Mouse (Mus musculus) megakaryocyte, embryonic 14.5 days (primary cell): ENCODE results near the gene Cadm1. TPM values are rescaled to one million over a fixed set of nuclear protein-coding genes. Genes with fewer than 3 reads are reported as not detected.
A peak's percentile ranks its signal among the peaks of the same experiment; 100 is the strongest.

Experiments used
- H3K27me3 ChIP-seq: replicated peaks from 2 replicates; pipeline ENCODE3; 2012; ENCODE audit warnings: inconsistent platforms
- H3K36me3 ChIP-seq: replicated peaks from 2 replicates; pipeline ENCODE3; 2012; ENCODE audit warnings: low read length, inconsistent platforms, mixed read lengths
- H3K4me1 ChIP-seq: 2 replicates; pipeline ENCODE4 v1.6.1; 2012; ENCODE audit warnings: inconsistent platforms
- H3K4me3 ChIP-seq: replicated peaks from 2 replicates; pipeline ENCODE3; 2012; ENCODE audit warnings: moderate library complexity, mild to moderate bottlenecking, inconsistent platforms
- H3K9me3 ChIP-seq: 2 replicates; pipeline ENCODE4 v1.6.1; 2012; ENCODE audit warnings: inconsistent platforms
- FLI1 ChIP-seq: IDR thresholded peaks from 2 replicates; pipeline ENCODE4 v1.6.1; 2012; ENCODE audit warnings: low read length, inconsistent platforms, mixed read lengths
- GATA1 ChIP-seq: IDR thresholded peaks from 3 replicates; pipeline ENCODE4 v1.6.1; 2012; ENCODE audit warnings: mixed read lengths, low read length, inconsistent platforms, borderline replicate concordance
- polyA plus RNA-seq: library from polyadenylated mRNA; stranded (reverse); fragments of >175 nt; gene quantifications from 2 replicates; pipeline ENCODE4 v1.2.3, GENCODE M21; 2012; ENCODE audit warnings: low replicate concordance; ENCODE audit not compliant: insufficient read depth

Cadm1 gene
- polyA plus RNA-seq, 1 experiment, result 3.8 TPM

DNA sequence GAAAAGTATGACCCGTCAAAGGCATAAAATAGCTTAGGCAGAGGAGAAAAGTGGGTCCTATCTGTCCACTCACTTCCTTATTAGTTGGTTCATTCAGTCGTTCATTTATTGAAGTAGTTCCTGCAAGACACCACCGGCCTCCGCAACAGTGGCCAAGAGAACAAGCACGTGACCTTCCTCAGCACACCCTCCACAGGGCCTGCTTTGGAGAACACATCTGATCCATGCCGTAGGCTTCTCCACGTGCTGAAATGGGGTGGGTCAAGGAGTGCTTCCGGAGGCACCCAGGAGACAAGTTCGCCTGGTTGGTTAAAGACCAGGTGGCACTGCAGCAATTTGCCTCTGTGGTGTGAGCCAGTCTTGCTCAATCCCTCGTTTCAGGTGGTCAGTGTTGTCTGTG, 236.4 kb downstream of the Cadm1 start:
- Histone ChIP-seq H3K27me3 (no peaks in the 10 kb centered on the region), H3K4me3 (no peak overlapping the region), H3K9me3 (no peaks in the 10 kb centered on the region), H3K36me3 (no peaks in the 10 kb centered on the region), H3K4me1 (no peaks in the 10 kb centered on the region)
- TF ChIP-seq GATA1 (no peak), FLI1 (no peak)

DNA sequence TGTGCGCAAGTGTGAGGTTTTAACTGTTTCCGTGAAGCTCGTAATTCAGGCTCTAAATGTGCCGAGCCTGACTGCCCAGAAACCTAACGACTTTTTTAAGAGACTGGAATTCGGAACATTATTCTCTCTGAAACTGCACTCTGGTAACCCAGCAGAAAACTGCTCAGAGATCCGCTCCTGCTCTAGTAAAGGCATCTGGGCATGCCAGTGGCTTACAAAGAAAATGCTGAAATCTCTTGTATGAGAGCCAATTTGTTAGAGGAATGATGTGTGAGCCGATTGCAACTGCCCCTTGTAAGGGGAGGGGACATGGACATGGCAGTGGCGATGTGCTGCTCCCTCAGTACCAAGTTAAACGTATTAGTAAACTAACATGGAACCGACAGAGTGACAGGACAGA, 240.9 kb downstream of the Cadm1 start:
- H3K9me3 ChIP-seq, result no peaks in the 10 kb centered on the region
- no peaks in the 10 kb centered on the region for H3K27me3 ChIP-seq
- H3K36me3 ChIP-seq, result no peaks in the 10 kb centered on the region
- H3K4me3 ChIP-seq, result no peak overlapping the region
- no peaks in the 10 kb centered on the region for H3K4me1 ChIP-seq
- TF ChIP-seq FLI1, result no peak
- no peak for TF ChIP-seq GATA1

DNA sequence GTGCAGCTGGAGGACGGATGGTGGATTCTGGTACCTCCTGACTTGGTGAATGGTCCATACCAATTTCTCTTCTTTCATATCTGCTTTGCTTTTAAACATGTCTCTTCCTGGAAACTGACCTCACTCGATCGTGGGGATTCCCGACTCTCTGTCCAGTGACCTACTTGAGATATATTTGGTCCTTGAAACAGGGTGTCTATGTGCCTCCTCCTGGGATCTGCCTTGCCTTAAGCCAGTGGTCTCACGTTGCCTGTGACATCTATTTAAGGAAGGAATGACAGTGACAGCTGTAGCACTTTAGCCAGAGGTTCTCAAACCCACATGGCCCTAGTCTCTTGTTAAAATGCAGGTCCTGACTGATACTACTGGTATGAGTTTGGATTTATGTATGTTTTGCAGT, 242.0 kb downstream of the Cadm1 start:
- H3K4me1 ChIP-seq, result no peaks in the 10 kb centered on the region
- H3K9me3 ChIP-seq, result no peaks in the 10 kb centered on the region
- no peaks in the 10 kb centered on the region for H3K27me3 ChIP-seq
- TF ChIP-seq FLI1, result no peak
- TF ChIP-seq GATA1, result no peak
- no peak overlapping the region for H3K4me3 ChIP-seq
- H3K36me3 ChIP-seq, result no peaks in the 10 kb centered on the region

DNA sequence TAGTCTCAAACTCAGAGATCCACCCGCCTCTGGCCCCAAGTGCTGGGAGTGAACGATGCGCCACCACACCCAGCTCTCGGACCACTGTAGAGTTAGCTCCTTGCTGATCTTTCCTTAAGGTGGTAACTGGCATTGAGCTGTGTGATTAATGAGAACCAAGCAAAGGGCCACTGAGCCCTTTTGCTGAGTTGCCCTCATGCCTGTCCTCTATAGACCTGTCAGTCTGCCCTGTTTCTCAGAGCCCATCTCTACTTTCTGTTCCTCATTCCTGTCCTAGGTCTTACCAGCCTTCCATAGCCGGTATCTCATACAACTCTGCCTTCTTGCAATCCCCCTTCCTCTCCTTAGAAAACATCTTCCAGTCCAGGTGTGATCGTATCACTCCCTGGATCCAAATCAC, 242.8 kb downstream of the Cadm1 start:
- no peak for TF ChIP-seq FLI1
- no peak for TF ChIP-seq GATA1
- Histone ChIP-seq H3K36me3 (no peaks in the 10 kb centered on the region), H3K4me1 (no peaks in the 10 kb centered on the region), H3K9me3 (no peaks in the 10 kb centered on the region), H3K4me3 (no peak overlapping the region), H3K27me3 (no peaks in the 10 kb centered on the region)

DNA sequence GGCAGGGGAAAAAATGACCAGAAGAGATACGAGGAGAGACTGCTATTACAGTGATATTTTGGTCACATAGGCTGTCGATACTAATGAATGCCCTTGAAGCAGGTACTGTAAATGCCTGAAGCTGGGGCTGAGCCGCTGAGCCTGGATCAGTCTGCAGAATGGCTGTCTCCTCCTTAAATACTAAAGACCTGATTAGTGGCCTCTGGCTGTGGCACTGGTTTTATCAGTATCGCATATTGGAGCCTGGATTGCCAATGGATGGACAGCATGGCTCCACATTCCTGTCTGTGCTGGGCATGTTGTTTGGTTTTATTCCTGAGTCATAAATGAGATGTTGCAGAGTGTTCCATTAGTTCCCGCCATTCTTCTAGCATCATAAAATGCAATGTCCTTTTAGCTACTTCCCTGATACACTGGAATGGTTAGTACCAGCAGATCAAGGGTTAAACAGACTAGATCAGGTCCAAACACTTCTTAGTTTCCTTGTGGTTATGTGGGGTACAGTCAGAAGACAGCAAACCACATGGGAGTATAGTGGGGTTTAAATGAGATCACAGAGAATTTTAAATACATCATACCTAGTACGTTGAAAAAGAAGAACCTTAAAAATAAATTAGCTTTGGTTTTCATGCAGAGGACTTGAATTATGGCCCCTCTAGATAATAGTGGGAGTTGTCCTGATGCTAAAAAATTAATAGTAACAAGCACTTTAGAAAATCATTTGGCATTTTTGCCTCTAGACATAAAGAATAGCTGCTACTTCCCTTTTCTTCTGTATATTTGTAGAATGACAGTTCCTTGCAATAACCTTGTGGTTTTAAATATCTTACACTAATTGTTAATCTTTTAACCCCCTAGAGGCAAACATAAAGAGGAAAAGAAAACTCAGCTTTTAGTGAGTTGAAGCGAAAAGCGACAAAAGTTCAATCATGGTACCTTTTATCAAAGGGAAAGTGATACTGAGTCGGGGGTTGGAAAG, 247.3 kb downstream of the Cadm1 start:
- Histone ChIP-seq H3K27me3 (peaks cover 2% of the 10 kb centered on the region), H3K4me3 (no peak overlapping the region), H3K9me3 (no peaks in the 10 kb centered on the region), H3K36me3 (no peaks in the 10 kb centered on the region), H3K4me1 (no peaks in the 10 kb centered on the region)
- no peak for TF ChIP-seq FLI1
- TF ChIP-seq GATA1, result no peak

DNA sequence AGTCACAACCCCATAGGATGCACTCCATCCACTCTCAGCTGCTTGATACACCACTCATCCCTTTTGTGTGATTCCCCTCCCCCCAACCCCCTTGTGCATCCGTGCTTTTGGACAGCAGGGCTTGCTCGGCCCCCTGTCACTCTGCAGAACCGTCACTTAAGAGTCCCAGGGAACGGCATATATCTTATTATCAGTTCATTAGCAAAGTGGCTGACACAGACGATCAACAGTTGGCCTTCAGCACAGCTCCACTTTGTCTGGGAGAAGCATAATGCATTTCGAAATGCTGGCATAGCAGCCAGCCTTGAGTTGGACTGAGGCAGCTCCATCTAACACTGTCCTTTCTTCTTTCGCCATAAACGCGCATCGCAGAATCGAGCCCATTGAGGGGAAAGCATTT, 248.5 kb downstream of the Cadm1 start:
- TF ChIP-seq FLI1, result no peak
- no peak for TF ChIP-seq GATA1
- Histone ChIP-seq H3K9me3 (no peaks in the 10 kb centered on the region), H3K4me1 (no peaks in the 10 kb centered on the region), H3K27me3 (peaks cover 2% of the 10 kb centered on the region), H3K36me3 (no peaks in the 10 kb centered on the region), H3K4me3 (no peak overlapping the region)

DNA sequence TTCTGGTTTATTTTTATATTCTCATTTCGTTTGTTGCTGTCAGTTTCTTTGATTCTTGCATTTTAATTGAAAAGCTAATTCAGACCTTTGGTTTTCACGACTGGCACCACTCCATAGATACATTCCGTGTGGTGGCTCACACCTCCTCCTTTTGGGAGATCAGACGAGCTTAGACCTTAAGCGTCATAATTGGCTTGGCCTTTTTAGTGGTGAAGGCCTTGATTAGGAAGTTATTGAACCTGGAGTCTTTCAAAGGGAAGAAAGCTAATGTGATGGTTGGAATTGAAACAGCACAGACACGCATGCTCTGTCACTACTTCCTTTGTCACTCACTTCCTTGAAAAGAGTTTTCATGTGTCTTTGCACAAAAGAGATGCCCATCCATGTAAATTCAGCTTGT, 249.3 kb downstream of the Cadm1 start:
- Histone ChIP-seq H3K36me3 (no peaks in the 10 kb centered on the region), H3K4me1 (no peaks in the 10 kb centered on the region), H3K9me3 (no peaks in the 10 kb centered on the region), H3K27me3 (peaks cover 2% of the 10 kb centered on the region), H3K4me3 (no peak overlapping the region)
- TF ChIP-seq GATA1, result no peak
- TF ChIP-seq FLI1, result no peak

DNA sequence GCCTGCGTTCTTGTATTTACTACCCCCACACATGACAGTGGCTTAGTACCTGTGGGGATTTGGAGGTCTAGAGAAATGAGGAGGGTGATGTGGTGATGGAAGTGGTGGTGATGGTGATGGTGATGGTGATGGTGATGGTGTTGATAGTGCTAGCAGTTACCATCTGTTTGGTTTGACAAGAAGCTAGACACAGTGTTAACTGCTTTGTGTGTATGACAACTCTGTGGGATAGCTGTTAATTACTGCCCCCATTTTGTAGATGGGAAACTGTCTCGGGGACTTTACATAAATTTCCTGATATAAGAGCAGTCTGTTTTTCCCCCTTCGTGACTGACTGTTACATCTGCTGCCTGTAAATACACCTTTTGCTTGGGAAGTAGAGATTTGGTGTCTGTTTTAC, 256.7 kb downstream of the Cadm1 start:
- Histone ChIP-seq H3K9me3 (no peaks in the 10 kb centered on the region), H3K4me1 (no peaks in the 10 kb centered on the region), H3K36me3 (no peaks in the 10 kb centered on the region), H3K27me3 (no peaks in the 10 kb centered on the region), H3K4me3 (peak overlapping the region; percentile 33)
- TF ChIP-seq GATA1, result no peak
- TF ChIP-seq FLI1, result no peak

DNA sequence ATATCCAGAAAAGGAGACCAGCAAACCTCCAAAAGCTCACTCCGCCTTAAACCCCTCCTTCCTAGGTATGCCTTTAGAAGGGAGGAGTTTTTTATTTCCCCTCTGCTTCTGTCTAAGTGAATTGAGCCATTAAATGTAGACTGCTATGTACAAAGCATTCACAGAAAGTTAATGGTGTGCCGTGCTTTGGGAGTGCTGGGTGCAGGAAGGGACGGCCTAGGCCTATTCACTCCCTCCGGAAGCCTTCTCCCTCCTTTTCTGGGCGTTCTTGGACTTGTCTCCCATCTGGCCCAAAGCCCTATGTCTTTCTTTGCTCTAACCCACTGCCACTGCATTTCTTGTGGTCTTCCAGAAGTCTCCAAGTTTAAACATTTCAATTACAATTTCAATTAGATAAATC, 268.5 kb downstream of the Cadm1 start:
- no peaks in the 10 kb centered on the region for H3K27me3 ChIP-seq
- TF ChIP-seq GATA1, result no peak
- no peak for TF ChIP-seq FLI1
- H3K4me3 ChIP-seq, result no peak overlapping the region
- H3K4me1 ChIP-seq, result no peaks in the 10 kb centered on the region
- H3K9me3 ChIP-seq, result peaks cover 9% of the 10 kb centered on the region
- H3K36me3 ChIP-seq, result no peaks in the 10 kb centered on the region

DNA sequence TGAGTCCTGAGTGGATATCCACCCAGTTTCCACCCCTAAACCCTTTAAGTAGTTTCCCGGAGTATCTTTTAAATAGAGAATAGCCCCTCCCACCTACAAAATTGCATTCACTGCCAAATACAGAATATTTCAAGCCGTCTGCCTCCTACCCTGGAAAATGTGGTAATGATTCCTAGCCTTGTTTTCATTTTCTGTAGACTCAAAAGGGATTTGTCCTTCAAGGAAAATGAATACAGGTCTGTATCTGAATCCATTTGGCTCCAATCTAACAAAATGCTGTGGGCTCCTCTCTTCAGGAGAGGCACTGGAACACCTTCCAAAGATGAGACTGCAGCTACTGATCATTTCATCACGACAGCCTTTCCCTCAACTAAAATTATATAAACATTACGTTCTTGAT, 271.3 kb downstream of the Cadm1 start:
- H3K4me1 ChIP-seq, result no peaks in the 10 kb centered on the region
- no peaks in the 10 kb centered on the region for H3K27me3 ChIP-seq
- TF ChIP-seq GATA1 (no peak), FLI1 (no peak)
- no peaks in the 10 kb centered on the region for H3K9me3 ChIP-seq
- no peaks in the 10 kb centered on the region for H3K36me3 ChIP-seq
- no peak overlapping the region for H3K4me3 ChIP-seq

DNA sequence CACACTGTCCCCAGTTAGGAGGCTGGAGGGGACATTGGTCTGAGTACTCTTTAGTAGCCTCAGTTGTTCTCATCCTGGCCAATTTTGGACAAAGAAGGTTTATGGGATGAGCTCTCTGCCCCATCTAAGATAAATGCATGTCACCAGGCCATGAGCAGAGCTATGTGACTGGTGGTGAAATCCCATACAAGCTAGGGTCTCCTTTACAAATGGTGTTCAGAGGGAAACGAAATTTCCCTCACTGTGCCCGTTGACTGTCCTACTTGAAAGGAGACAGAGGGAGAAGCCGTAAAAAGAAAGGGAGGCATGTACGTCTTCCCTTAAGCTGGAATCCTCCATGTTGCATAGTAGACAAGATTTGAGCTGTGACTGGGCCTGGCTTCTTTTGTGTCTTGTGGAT, 272.6 kb downstream of the Cadm1 start:
- no peaks in the 10 kb centered on the region for H3K36me3 ChIP-seq
- no peak overlapping the region for H3K4me3 ChIP-seq

More for the DNA sequence above, 272.6 kb downstream of the Cadm1 start:
- no peaks in the 10 kb centered on the region for H3K4me1 ChIP-seq
- H3K27me3 ChIP-seq, result no peaks in the 10 kb centered on the region
- H3K9me3 ChIP-seq, result no peaks in the 10 kb centered on the region
- TF ChIP-seq GATA1, result no peak
- no peak for TF ChIP-seq FLI1
